Mouse (Mus musculus) CH12.LX (cell line): Measurements from ENCODE around the gene Il6ra.

Source experiments
- CTCF ChIP-seq, 2 experiments: IDR thresholded peaks in 1 of 2; conservative IDR thresholded peaks in 1 of 2; 2 replicates each; pipeline ENCODE4 v1.5.1; 2011 to 2012; ENCODE audit warnings: low read depth in 2 of 2, low read length in 2 of 2, improper control_type of control experiment in 1 of 2, inconsistent platforms in 1 of 2, mild to moderate bottlenecking in 1 of 2, moderate library complexity in 1 of 2
- E2F4 ChIP-seq: IDR thresholded peaks from 2 replicates; pipeline ENCODE4 v1.6.1; 2011; ENCODE audit warnings: low read depth, low read length, improper control_type of control experiment; ENCODE audit not compliant: insufficient replicate concordance
- ELF1 ChIP-seq: IDR thresholded peaks from 2 replicates; pipeline ENCODE4 v1.6.1; 2014; ENCODE audit warnings: low read depth, mild to moderate bottlenecking, inconsistent platforms, low read length, improper control_type of control experiment
- EP300 ChIP-seq: IDR thresholded peaks from 2 replicates; pipeline ENCODE4 v1.6.1; 2011; ENCODE audit warnings: low read length, improper control_type of control experiment
- HCFC1 ChIP-seq: IDR thresholded peaks from 2 replicates; pipeline ENCODE4 v1.6.1; 2012; ENCODE audit warnings: low read depth, mild to moderate bottlenecking, inconsistent platforms, low read length, improper control_type of control experiment
- MYC ChIP-seq: IDR thresholded peaks from 2 replicates; pipeline ENCODE4 v1.6.1; 2011; ENCODE audit warnings: low read depth, mild to moderate bottlenecking, improper control_type of control experiment, low read length
- NRF1 ChIP-seq: IDR thresholded peaks from 2 replicates; pipeline ENCODE4 v1.6.1; 2014; ENCODE audit warnings: low read depth, mild to moderate bottlenecking, inconsistent platforms, low read length, improper control_type of control experiment, moderate library complexity
- POLR2A ChIP-seq: IDR thresholded peaks from 2 replicates; pipeline ENCODE4 v1.6.1; 2011; ENCODE audit warnings: low read depth, mild to moderate bottlenecking, improper control_type of control experiment, low read length
- POLR2AphosphoS2 ChIP-seq: IDR thresholded peaks from 2 replicates; pipeline ENCODE4 v1.6.1; 2011; ENCODE audit warnings: low read depth, low read length, improper control_type of control experiment
- RAD21 ChIP-seq: IDR thresholded peaks from 2 replicates; pipeline ENCODE4 v1.6.1; 2011; ENCODE audit warnings: low read depth, mild to moderate bottlenecking, low read length, improper control_type of control experiment, moderate library complexity
- TBP ChIP-seq: conservative IDR thresholded peaks from 2 replicates; pipeline ENCODE4 v1.6.1; 2011; ENCODE audit warnings: low read depth, low read length, improper control_type of control experiment
- TCF12 ChIP-seq: IDR thresholded peaks from 2 replicates; pipeline ENCODE4 v1.6.1; 2014; ENCODE audit warnings: low read depth, mild to moderate bottlenecking, inconsistent platforms, low read length, improper control_type of control experiment
- USF1 ChIP-seq: IDR thresholded peaks from 2 replicates; pipeline ENCODE4 v1.6.1; 2014; ENCODE audit warnings: low read depth, mild to moderate bottlenecking, inconsistent platforms, low read length, improper control_type of control experiment
- ZC3H11A ChIP-seq: IDR thresholded peaks from 2 replicates; pipeline ENCODE4 v1.6.1; 2012; ENCODE audit warnings: low read depth, mild to moderate bottlenecking, inconsistent platforms, low read length, improper control_type of control experiment

GRCm38 (mm10) chr3:89843148-89843547 lies 69.8 kb downstream of the Il6ra start:
- TF ChIP-seq CTCF (conservative IDR thresholded peaks at IDR 0.05 in 1 of 2, IDR thresholded peaks at IDR 0.05 in 1 of 2; ENCODE audit: low read depth in 2 of 2, low read length in 2 of 2) (no peak), EP300 (no peak), TBP (no peak), E2F4 (no peak), MYC (no peak), NRF1 (no peak), ZC3H11A (no peak), POLR2A (no peak), USF1 (no peak), RAD21 (no peak), POLR2AphosphoS2 (no peak), TCF12 (no peak), ELF1 (no peak), HCFC1 (no peak)
